Mouse (Mus musculus) liver, adult 2 months (tissue): Measurements from ENCODE around the gene Rhbg. TPM values are rescaled to one million over a fixed set of nuclear protein-coding genes. Genes with fewer than 3 reads are reported as not detected.

Experiments
- DNase-seq: peaks from one replicate; pipeline ENCODE4 v3.0.0-alpha.2; 2011; ENCODE audit warnings: low read depth, low spot score; ENCODE audit errors: extremely low read depth
- H3K27ac ChIP-seq: fragments of 200-500 bp; replicated peaks from 2 replicates; pipeline ENCODE4 v1.5.1; 2012; ENCODE audit warnings: low read depth, mild to moderate bottlenecking, control low read depth, inconsistent platforms, low read length; ENCODE audit not compliant: insufficient read depth
- H3K27me3 ChIP-seq: fragments of 200-500 bp; 2 replicates; pipeline ENCODE4 v1.6.1; 2012; ENCODE audit warnings: mild to moderate bottlenecking, moderate library complexity, low read length, inconsistent platforms; ENCODE audit not compliant: control insufficient read depth, insufficient read depth
- H3K36me3 ChIP-seq: fragments of 200-500 bp; 2 replicates; pipeline ENCODE4 v1.6.1; 2012; ENCODE audit warnings: low read length, inconsistent platforms; ENCODE audit not compliant: control insufficient read depth, insufficient read depth
- H3K4me1 ChIP-seq: fragments of 200-500 bp; 2 replicates; pipeline ENCODE4 v1.6.1; 2011; ENCODE audit warnings: low read length; ENCODE audit not compliant: control insufficient read depth, insufficient read depth
- H3K4me3 ChIP-seq: fragments of 200-500 bp; 2 replicates; pipeline ENCODE4 v1.5.1; 2011; ENCODE audit warnings: low read depth, mild to moderate bottlenecking, control low read depth, low read length, moderate library complexity; ENCODE audit not compliant: insufficient read depth
- H3K79me2 ChIP-seq: fragments of 200-500 bp; 2 replicates; pipeline ENCODE4 v1.6.1; 2012; ENCODE audit warnings: inconsistent platforms, mild to moderate bottlenecking, low read length, moderate library complexity; ENCODE audit not compliant: control insufficient read depth, insufficient read depth
- H3K9ac ChIP-seq: fragments of 200-500 bp; 2 replicates; pipeline ENCODE4 v1.6.1; 2012; ENCODE audit warnings: low read depth, mild to moderate bottlenecking, control low read depth, inconsistent platforms, low read length
- CTCF ChIP-seq: fragments of 200-500 bp; IDR thresholded peaks from 2 replicates; pipeline ENCODE4 v1.5.1; 2011; ENCODE audit warnings: low read depth, low read length, control low read depth
- POLR2A ChIP-seq: fragments of 200-500 bp; IDR thresholded peaks from 2 replicates; pipeline ENCODE4 v1.6.1; 2011; ENCODE audit warnings: low read length, control low read depth; ENCODE audit not compliant: insufficient read depth; ENCODE audit errors: extremely low read depth
- WGBS: fragments of 180-500 bp; shearing (Covaris S2); methylation state at CpG from one replicate; pipeline ENCODE4 v1.1.7; 2018; 5-methylcytosine and 5-hydroxymethylcytosine counted together
- polyA plus RNA-seq: library from polyadenylated mRNA; depleted of rRNA; stranded (reverse); fragments of >200 nt; gene quantifications from 2 replicates; pipeline ENCODE4 v1.2.3, GENCODE M21; 2012
- total RNA-seq: library from RNA; depleted of rRNA; stranded (reverse); fragments of >200 nt; gene quantifications from 2 replicates; pipeline ENCODE4 v1.2.3, GENCODE M21; 2014

Rhbg gene
- total and polyA plus RNA-seq, 2 experiments = 24.6 to 30.5 TPM

- no peaks in the 10 kb centered on the region for H3K79me2 ChIP-seq
- H3K4me1 ChIP-seq = no peaks in the 10 kb centered on the region
- DNase-seq = no peak
- no peaks in the 10 kb centered on the region for H3K36me3 ChIP-seq
- H3K9ac ChIP-seq = no peak overlapping the region
- no peak overlapping the region for H3K4me3 ChIP-seq
- TF ChIP-seq POLR2A (no peak), CTCF (no peak)
- peaks cover 5% of the 10 kb centered on the region; the same call in 1 of the 2 replicates for H3K27me3 ChIP-seq
- WGBS = 78% methylated on average over 6 of the region's 6 CpGs
- no peak overlapping the region for H3K27ac ChIP-seq
Measured at GRCm38 (mm10) chr3:88222446-88222845, 32.1 kb downstream of the Rhbg start.

DNA sequence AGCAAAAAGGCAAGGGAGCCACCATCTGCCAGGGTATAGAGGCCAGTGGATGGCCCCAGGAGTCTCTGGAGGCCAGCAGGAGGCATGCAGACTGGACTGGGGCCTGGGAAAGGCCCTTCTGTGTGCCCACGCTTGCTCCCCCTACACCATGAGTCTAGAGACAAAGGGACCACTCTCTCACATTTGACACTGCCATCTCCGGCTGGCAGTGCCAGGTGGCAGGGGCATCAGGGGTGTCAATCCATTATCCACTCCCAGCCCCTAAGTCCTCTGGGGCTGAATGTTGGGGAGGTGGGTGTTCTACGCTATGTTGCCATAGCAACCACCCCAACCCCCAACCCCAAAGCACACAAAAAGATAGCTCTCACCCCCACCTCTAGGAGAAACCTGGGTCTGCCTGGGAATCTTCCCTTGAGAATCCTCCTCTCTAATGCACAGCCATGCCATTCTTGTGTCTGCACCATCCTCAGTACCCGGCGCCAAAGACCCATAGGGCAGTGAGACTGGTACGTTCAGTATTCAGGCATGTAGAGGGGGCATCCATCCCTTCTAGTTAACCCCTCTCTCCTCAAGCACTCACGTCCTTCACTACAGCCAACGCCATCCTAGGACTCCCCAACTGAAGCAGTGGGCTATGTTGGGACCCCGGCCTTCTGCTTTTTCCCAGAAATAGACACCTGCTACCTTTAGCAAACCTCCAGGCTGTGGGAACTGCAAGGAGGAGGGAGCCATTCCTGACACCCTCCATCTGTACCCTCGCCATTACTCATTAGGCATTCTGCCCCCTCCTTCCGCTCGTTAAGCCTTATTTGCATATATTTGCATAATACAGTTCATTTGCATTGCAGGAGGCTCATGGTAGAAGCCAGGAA, 32.8 kb downstream of the Rhbg start:
- WGBS = 67% methylated on average over 12 of the region's 12 CpGs
- Histone ChIP-seq H3K4me1 (no peaks in the 10 kb centered on the region), H3K79me2 (no peaks in the 10 kb centered on the region), H3K4me3 (no peak overlapping the region), H3K27me3 (peaks cover 8% of the 10 kb centered on the region; the same call in 1 of the 2 replicates), H3K36me3 (no peaks in the 10 kb centered on the region), H3K9ac (no peak overlapping the region), H3K27ac (no peak overlapping the region)
- TF ChIP-seq CTCF = no peak
- TF ChIP-seq POLR2A = no peak
- no peak for DNase-seq

DNA sequence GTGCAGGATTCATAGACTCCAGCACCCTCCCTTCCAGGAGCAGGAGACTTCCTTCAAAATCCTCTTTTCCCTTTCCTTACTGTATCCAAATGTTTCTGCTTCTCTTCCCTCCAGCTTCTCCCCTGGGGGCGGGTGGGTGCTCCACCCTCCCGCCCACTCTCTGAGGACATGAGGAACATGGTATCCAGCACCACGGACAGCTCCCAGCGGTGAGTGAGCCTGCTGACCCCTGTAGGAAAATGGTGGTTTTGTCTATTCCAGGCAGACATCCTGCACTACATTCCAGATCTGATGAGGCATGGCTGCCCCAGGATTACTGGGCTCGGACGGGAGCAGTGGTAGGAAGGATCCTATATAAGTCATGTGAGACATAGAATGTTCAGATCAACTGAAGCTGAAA, 33.7 kb downstream of the Rhbg start:
- no peak overlapping the region for H3K4me3 ChIP-seq
- H3K27ac ChIP-seq = no peak overlapping the region
- TF ChIP-seq POLR2A (no peak), CTCF (peak; percentile 26)
- H3K9ac ChIP-seq = no peak overlapping the region
- 4% methylated on average over 6 of the region's 6 CpGs for WGBS
- no peaks in the 10 kb centered on the region for H3K36me3 ChIP-seq
- H3K4me1 ChIP-seq = peaks cover 3% of the 10 kb centered on the region; the same call in 1 of the 2 replicates
- peak; percentile 18 for DNase-seq
- H3K27me3 ChIP-seq = peaks cover 13% of the 10 kb centered on the region
- H3K79me2 ChIP-seq = no peaks in the 10 kb centered on the region

GRCm38 (mm10) chr3:88219940-88220339, 34.6 kb downstream of the Rhbg start:
- WGBS = 23% methylated on average over 9 of the region's 9 CpGs
- Histone ChIP-seq H3K27me3 (peaks cover 22% of the 10 kb centered on the region), H3K79me2 (no peaks in the 10 kb centered on the region), H3K27ac (no peak overlapping the region), H3K36me3 (no peaks in the 10 kb centered on the region), H3K4me1 (peaks cover 5% of the 10 kb centered on the region), H3K9ac (no peak overlapping the region), H3K4me3 (no peak overlapping the region)
- no peak for TF ChIP-seq CTCF
- TF ChIP-seq POLR2A = no peak
- no peak for DNase-seq

DNA sequence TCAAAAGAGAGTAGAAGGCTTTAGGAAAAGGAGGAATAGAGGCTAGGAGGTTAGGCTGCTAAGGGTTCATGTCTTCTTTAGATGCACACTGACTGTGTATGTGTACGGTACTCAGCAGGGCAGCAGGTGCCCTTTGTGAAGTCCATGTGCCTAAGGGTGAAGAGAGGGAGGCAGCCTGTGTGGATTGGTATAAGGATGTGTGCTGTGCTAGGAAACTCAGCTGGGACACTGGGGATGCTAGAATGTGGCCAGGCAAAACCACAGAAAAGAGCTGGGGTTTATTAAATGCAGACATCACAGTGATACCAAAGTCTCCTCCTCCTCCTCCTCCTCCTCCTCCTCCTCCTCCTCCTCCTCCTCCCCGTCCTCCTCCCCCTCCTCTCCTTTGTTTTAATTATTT, 36.8 kb downstream of the Rhbg start:
- Histone ChIP-seq H3K27me3 (peaks cover 37% of the 10 kb centered on the region), H3K36me3 (no peaks in the 10 kb centered on the region), H3K4me3 (no peak overlapping the region), H3K9ac (no peak overlapping the region), H3K27ac (no peak overlapping the region), H3K79me2 (no peaks in the 10 kb centered on the region), H3K4me1 (peaks cover 5% of the 10 kb centered on the region)
- 44% methylated on average over 1 of the region's 2 CpGs for WGBS
- DNase-seq = no peak
- no peak for TF ChIP-seq POLR2A
- no peak for TF ChIP-seq CTCF
